Mouse (Mus musculus): ENCODE measurements around the gene Rpl3l. TPM values are rescaled to one million over a fixed set of nuclear protein-coding genes. Genes with fewer than 3 reads are reported as not detected.
A peak's percentile ranks its signal among the peaks of the same experiment; 100 is the strongest.

Gene Rpl3l
- polyA plus RNA-seq, 1 experiment, result 0.70 TPM

DNA sequence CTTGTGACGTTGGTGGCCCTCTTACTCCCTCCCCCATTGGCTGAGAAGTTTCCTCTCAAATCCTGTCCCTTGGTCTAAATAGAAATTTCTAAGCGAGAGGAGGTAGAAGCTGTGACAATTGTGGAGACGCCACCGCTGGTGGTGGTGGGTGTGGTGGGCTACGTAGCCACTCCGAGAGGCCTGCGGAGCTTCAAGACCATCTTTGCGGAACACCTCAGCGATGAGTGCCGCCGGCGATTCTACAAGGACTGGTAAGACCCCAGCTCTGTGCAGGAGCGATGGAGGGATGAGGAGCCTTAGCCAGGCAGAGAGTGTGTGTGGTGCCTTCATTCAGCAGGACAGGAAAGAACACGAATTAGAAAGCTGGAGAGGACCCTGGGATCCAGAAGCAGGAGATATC, 3.2 kb downstream of the Rpl3l start:
- H3K27ac ChIP-seq (ENCODE audit: insufficient read depth, low read length), result no peak overlapping the region
- TF ChIP-seq CTCF (IDR thresholded peaks at IDR 0.05; ENCODE audit: borderline replicate concordance, insufficient read depth, low read depth, low read length) (no peak), POLR2A (IDR thresholded peaks at IDR 0.05; ENCODE audit: borderline replicate concordance, insufficient read depth, low read length) (no peak)
- H3K27me3 ChIP-seq (ENCODE audit: control insufficient read depth, insufficient read depth, low read length), result no peaks in the 10 kb centered on the region
- 79% methylated on average over 14 of the region's 14 CpGs for WGBS
- H3K4me3 ChIP-seq (replicated peaks; ENCODE audit: insufficient read depth, low read depth, low read length), result no peak overlapping the region
- no peaks in the 10 kb centered on the region for H3K4me1 ChIP-seq (ENCODE audit: control insufficient read depth, insufficient read depth, low read length)
- DNase-seq, result no peak

DNA sequence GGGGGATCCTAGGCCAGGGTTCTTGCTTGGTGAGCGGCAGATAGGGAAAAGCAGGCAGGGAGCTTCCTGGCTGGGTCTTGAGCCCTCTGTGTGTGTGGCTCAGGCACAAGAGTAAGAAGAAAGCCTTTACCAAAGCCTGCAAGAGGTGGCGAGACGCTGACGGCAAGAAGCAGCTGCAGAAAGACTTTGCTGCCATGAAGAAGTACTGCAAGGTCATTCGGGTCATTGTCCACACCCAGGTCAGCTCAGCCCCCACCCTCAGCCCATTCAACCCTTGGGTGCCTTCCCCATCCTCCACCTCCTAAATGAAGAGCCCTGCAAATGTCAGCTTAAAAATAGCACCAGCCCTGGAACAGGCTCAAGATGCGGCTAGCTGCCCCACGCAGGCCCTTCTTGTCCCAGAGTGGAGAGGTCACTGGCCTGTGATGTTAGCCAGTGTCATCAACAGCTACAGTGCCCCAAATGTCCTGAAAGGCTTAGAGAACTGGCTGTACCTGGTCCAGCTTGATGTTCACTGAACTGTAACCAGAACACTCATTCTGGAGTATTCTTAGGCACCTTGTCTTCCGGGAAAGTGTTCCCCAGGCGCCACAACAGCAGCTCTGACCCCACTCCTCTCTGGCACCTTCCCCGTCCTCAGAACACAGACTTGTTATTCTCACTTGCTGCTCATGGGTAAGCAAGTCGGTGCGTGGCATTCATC, 4.8 kb downstream of the Rpl3l start:
- H3K27ac ChIP-seq (ENCODE audit: insufficient read depth, low read length), result no peak overlapping the region
- no peak for DNase-seq
- no peaks in the 10 kb centered on the region for H3K4me1 ChIP-seq (ENCODE audit: control insufficient read depth, insufficient read depth, low read length)
- WGBS, result 76% methylated on average over 12 of the region's 12 CpGs
- no peaks in the 10 kb centered on the region for H3K27me3 ChIP-seq (ENCODE audit: control insufficient read depth, insufficient read depth, low read length)
- TF ChIP-seq POLR2A (IDR thresholded peaks at IDR 0.05; ENCODE audit: borderline replicate concordance, insufficient read depth, low read length) (no peak), CTCF (IDR thresholded peaks at IDR 0.05; ENCODE audit: borderline replicate concordance, insufficient read depth, low read depth, low read length) (no peak)
- no peak overlapping the region for H3K4me3 ChIP-seq (replicated peaks; ENCODE audit: insufficient read depth, low read depth, low read length)

DNA sequence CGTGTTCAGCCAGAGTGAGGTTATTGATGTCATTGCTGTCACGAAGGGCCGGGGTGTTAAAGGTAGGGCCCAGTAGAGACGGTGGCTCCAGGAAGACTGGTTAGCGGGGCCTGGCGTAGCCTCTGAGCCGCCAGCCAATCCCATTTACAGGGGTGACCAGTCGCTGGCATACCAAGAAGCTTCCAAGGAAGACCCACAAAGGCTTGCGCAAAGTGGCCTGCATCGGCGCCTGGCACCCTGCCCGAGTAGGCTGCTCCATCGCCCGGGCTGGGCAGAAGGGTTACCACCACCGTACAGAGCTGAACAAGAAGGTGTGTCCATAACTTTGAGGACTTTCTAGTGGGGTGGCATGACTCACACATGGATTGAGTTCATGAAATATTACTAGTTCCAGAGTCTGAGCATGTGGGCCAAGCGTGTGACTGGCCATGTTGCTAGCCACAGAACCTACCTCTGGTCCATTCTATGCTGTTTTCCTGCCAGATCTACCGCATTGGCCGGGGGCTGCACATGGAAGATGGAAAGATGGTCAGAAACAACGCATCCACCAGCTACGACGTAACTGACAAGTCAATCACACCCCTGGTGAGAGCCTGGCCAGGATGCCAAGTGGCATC, 5.9 kb downstream of the Rpl3l start:
- Histone ChIP-seq H3K27ac (ENCODE audit: insufficient read depth, low read length) (no peak overlapping the region), H3K4me1 (ENCODE audit: control insufficient read depth, insufficient read depth, low read length) (no peaks in the 10 kb centered on the region), H3K27me3 (ENCODE audit: control insufficient read depth, insufficient read depth, low read length) (no peaks in the 10 kb centered on the region), H3K4me3 (replicated peaks; ENCODE audit: insufficient read depth, low read depth, low read length) (no peak overlapping the region)
- no peak for DNase-seq
- WGBS, result 73% methylated on average over 21 of the region's 21 CpGs
- TF ChIP-seq CTCF (IDR thresholded peaks at IDR 0.05; ENCODE audit: borderline replicate concordance, insufficient read depth, low read depth, low read length) (no peak), POLR2A (IDR thresholded peaks at IDR 0.05; ENCODE audit: borderline replicate concordance, insufficient read depth, low read length) (no peak)

DNA sequence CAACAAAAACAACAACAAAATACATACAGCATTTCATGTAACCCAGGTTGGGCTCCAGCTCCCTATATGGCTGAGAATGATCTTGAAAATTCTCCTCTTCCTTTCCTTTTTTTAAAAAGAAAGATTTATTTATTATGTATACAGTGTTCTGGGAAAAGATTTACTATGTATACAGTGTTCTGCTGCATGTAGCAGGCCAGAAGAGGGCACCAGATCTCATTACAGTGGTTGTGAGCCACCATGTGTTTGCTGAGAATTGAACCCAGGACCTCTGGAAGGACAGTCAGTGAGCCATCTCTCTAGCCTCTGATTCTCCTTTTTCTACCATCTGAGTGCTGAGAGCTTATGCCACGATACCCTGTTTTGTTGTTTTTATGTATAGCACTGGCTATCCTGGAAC, 6.9 kb downstream of the Rpl3l start:
- no peaks in the 10 kb centered on the region for H3K4me1 ChIP-seq (ENCODE audit: control insufficient read depth, insufficient read depth, low read length)
- TF ChIP-seq CTCF (IDR thresholded peaks at IDR 0.05; ENCODE audit: borderline replicate concordance, insufficient read depth, low read depth, low read length) (no peak), POLR2A (IDR thresholded peaks at IDR 0.05; ENCODE audit: borderline replicate concordance, insufficient read depth, low read length) (no peak)
- no peak overlapping the region for H3K4me3 ChIP-seq (replicated peaks; ENCODE audit: insufficient read depth, low read depth, low read length)
- H3K27ac ChIP-seq (ENCODE audit: insufficient read depth, low read length), result no peak overlapping the region
- 88% methylated on average over 1 of the region's 1 CpGs for WGBS
- no peaks in the 10 kb centered on the region for H3K27me3 ChIP-seq (ENCODE audit: control insufficient read depth, insufficient read depth, low read length)
- DNase-seq, result no peak

DNA sequence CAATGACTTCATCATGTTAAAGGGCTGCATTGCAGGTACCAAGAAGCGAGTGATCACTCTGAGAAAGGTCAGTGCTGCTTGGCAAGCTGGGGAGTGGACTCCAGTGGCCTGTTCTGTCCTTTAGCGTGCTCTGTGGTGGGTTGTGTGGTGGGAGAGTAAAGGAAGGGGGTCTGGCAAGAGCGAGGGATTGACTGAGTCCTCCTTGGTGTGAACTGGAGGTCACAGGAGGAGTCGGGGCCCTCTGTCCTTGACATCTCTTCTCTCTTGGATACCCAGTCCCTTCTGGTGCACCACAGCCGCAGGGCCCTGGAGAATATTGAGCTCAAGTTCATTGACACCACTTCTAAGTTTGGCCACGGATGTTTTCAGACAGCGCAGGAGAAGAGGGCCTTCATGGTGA, 7.8 kb downstream of the Rpl3l start:
- 82% methylated on average over 7 of the region's 7 CpGs for WGBS
- H3K4me3 ChIP-seq (replicated peaks; ENCODE audit: insufficient read depth, low read depth, low read length), result no peak overlapping the region
- TF ChIP-seq CTCF (IDR thresholded peaks at IDR 0.05; ENCODE audit: borderline replicate concordance, insufficient read depth, low read depth, low read length), result no peak
- TF ChIP-seq POLR2A (IDR thresholded peaks at IDR 0.05; ENCODE audit: borderline replicate concordance, insufficient read depth, low read length), result no peak
- no peaks in the 10 kb centered on the region for H3K4me1 ChIP-seq (ENCODE audit: control insufficient read depth, insufficient read depth, low read length)
- H3K27me3 ChIP-seq (ENCODE audit: control insufficient read depth, insufficient read depth, low read length), result no peaks in the 10 kb centered on the region
- DNase-seq, result no peak
- H3K27ac ChIP-seq (ENCODE audit: insufficient read depth, low read length), result no peak overlapping the region

DNA sequence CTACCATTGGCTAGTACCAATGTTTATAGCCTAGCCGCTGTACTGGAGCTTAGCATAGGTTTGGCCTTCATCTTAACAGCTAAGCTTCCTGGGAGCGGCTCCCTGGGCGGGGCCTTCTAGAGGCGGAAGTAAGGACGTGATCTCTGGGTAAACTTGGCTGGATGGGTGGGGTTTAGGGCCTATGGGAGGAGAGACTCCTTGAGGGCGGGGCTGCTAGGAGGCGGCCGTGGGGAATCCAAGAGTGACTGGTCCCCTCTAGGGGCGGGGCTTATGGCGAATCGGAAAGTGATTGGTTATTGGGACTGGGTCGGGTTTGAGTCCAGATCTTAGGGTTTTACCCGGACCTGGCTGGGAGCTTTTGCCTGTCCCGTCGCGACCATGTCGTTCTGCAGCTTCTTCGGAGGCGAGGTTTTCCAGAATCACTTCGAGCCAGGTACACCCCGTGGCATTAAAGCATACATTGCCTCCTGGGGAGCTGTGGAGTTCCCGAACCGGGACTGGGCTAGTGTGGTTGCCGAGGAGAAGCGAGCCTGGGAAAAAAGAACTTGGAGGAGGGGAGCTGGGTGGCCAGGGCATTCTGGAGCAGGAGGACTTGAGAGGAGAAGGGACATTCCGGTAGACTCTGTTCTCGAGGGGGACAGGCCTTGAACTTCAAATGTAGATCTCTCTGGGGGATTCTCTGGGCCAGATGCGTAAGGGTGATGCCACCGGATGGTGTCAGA, 8.9 kb downstream of the Rpl3l start, which contains the start of gene Msrb1:
TSS of gene Msrb1 (plus strand) at position 313 of the 722 bp plus-strand sequence.
- peak; percentile 91 to 96 for DNase-seq
- Histone ChIP-seq H3K4me3 (replicated peaks; ENCODE audit: insufficient read depth, low read depth, low read length) (peak within 1 kb of the TSS; percentile 95), H3K4me1 (ENCODE audit: control insufficient read depth, insufficient read depth, low read length) (no peaks in the 10 kb centered on the region), H3K27ac (ENCODE audit: insufficient read depth, low read length) (peak within 1 kb of the TSS; percentile 51), H3K27me3 (ENCODE audit: control insufficient read depth, insufficient read depth, low read length) (no peaks in the 10 kb centered on the region)
- under 1% methylated on average over 28 of the region's 29 CpGs for WGBS
- TF ChIP-seq CTCF (IDR thresholded peaks at IDR 0.05; ENCODE audit: borderline replicate concordance, insufficient read depth, low read depth, low read length) (no peak), POLR2A (IDR thresholded peaks at IDR 0.05; ENCODE audit: borderline replicate concordance, insufficient read depth, low read length) (peak; percentile 71)

DNA sequence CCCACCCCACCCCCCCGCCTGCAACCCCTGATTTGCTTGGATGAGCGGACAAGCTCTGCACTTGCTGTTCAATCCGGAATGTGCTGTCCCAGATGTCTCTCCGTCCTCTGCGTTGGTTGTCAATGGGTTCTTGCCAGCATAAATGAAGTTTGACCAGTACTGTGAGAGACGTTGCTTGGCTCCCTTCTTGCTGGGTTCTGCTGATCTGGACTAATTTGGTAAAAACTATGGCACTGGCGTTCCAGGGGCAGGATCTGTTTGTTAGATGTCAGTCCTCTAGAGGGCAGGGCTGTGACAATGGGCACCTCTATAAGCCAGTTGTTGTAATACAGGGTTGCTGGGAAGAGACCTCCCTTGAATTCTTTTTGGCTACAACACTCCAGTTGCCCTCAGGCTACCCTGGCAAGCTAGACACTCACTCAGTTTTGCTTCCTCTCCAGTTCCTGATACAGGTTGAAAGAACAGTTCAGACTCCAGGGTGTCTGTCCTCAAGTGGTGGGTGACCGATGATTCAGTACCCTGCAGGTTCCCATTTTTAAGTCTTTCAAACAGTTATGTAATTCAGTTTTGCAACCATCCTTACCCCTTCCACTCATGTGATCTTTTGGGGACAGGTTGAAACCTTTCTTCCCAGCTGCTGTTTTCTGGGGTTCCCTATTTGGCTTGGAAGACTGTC, 9.7 kb downstream of the Rpl3l start:
- H3K4me1 ChIP-seq (ENCODE audit: control insufficient read depth, insufficient read depth, low read length), result no peaks in the 10 kb centered on the region
- H3K27ac ChIP-seq (ENCODE audit: insufficient read depth, low read length), result no peak overlapping the region
- DNase-seq, result no peak
- TF ChIP-seq POLR2A (IDR thresholded peaks at IDR 0.05; ENCODE audit: borderline replicate concordance, insufficient read depth, low read length) (no peak), CTCF (IDR thresholded peaks at IDR 0.05; ENCODE audit: borderline replicate concordance, insufficient read depth, low read depth, low read length) (0 out of 2 replicates have a peak, but pooled peaks have one; percentile 10)
- 16% methylated on average over 8 of the region's 8 CpGs for WGBS
- no peaks in the 10 kb centered on the region for H3K27me3 ChIP-seq (ENCODE audit: control insufficient read depth, insufficient read depth, low read length)
- H3K4me3 ChIP-seq (replicated peaks; ENCODE audit: insufficient read depth, low read depth, low read length), result peak overlapping the region; percentile 95

Measured in cerebellum, adult 2 months (tissue).